Mouse (Mus musculus) limb, embryonic 14.5 days (tissue): ENCODE measurements around the gene Rap1gds1. TPM values are rescaled to one million over a fixed set of nuclear protein-coding genes. Genes with fewer than 3 reads are reported as not detected.

ENCODE experiments used
- ATAC-seq: fragments of 200-750 bp; cut with Nextera tagmentation; 2 replicates; pipeline ENCODE4 v1.8.0; 2017; ENCODE audit warnings: low read depth, moderate number of reproducible peaks, moderate TSS enrichment; ENCODE audit not compliant: low FRiP score
- DNase-seq: peaks from one replicate; pipeline ENCODE4 v3.0.0-alpha.2; 2015; ENCODE audit warnings: low spot score
- H3K27ac ChIP-seq: fragments of 300-500 bp; sonication (generic); replicated peaks from 2 replicates; pipeline ENCODE4 v1.5.1; 2014; ENCODE audit warnings: low read depth, mild to moderate bottlenecking, low read length, moderate library complexity, mixed read lengths
- H3K27me3 ChIP-seq: fragments of 300-500 bp; sonication (generic); 2 replicates; pipeline ENCODE4 v1.6.1; 2014; ENCODE audit warnings: low read length, mixed read lengths; ENCODE audit not compliant: control insufficient read depth, insufficient read depth
- H3K36me3 ChIP-seq: fragments of 300-500 bp; sonication (generic); 2 replicates; pipeline ENCODE4 v1.6.1; 2014; ENCODE audit warnings: mild to moderate bottlenecking, low read length, moderate library complexity, mixed read lengths; ENCODE audit not compliant: control insufficient read depth, insufficient read depth
- H3K4me1 ChIP-seq: fragments of 300-500 bp; sonication (generic); 2 replicates; pipeline ENCODE4 v1.6.1; 2014; ENCODE audit warnings: antibody characterized with exemption, low read length, mixed read lengths; ENCODE audit not compliant: control insufficient read depth, insufficient read depth
- H3K4me2 ChIP-seq: fragments of 300-500 bp; sonication (generic); replicated peaks from 2 replicates; pipeline ENCODE4 v1.6.1; 2014; ENCODE audit warnings: low read depth, mild to moderate bottlenecking, low read length, moderate library complexity; ENCODE audit not compliant: severe bottlenecking
- H3K4me3 ChIP-seq: fragments of 300-500 bp; sonication (generic); replicated peaks from 2 replicates; pipeline ENCODE4 v1.5.1; 2014; ENCODE audit warnings: low read length
- H3K9ac ChIP-seq: fragments of 300-500 bp; sonication (generic); 2 replicates; pipeline ENCODE4 v1.6.1; 2014; ENCODE audit warnings: mild to moderate bottlenecking, low read depth, low read length, moderate library complexity; ENCODE audit not compliant: severe bottlenecking
- H3K9me3 ChIP-seq: fragments of 300-500 bp; sonication (generic); 2 replicates; pipeline ENCODE4 v1.6.1; 2016; ENCODE audit warnings: low read length; ENCODE audit not compliant: control insufficient read depth
- POLR2A ChIP-seq: fragments of 200-500 bp; IDR thresholded peaks from 2 replicates; pipeline ENCODE4 v1.8.0; 2012; ENCODE audit warnings: inconsistent platforms, mild to moderate bottlenecking, moderate library complexity, borderline replicate concordance; ENCODE audit not compliant: insufficient read depth, insufficient read length; ENCODE audit errors: extremely low read depth
- WGBS: fragments of 180-500 bp; shearing (Covaris S2); extraction: QIAGEN DNeasy Blood & Tissue Kit; methylation state at CpG from one replicate; pipeline ENCODE4 v1.1.7; 2014; 5-methylcytosine and 5-hydroxymethylcytosine counted together
- polyA plus RNA-seq, 2 experiments: library from polyadenylated mRNA; depleted of rRNA in 1 of 2; stranded (reverse) in 1 of 2; unstranded in 1 of 2; fragments of >200 nt; fragmentation: Nextera tagmentation in 1 of 2; extraction: Ambion mirVana in 1 of 2; gene quantifications; 2 replicates each; pipeline versions ENCODE4 v1.2.1 to v1.2.3; 2012 to 2014

Rap1gds1 gene
- polyA plus RNA-seq, 2 experiments = 32.2 to 48.7 TPM

GRCm38 (mm10) chr3:138926161-138926560 lies 148.8 kb downstream of the Rap1gds1 start:
- TF ChIP-seq POLR2A = no peak
- Histone ChIP-seq H3K9ac (no peak overlapping the region), H3K36me3 (peaks cover 20% of the 10 kb centered on the region), H3K9me3 (no peaks in the 10 kb centered on the region), H3K27ac (no peak overlapping the region), H3K4me1 (no peaks in the 10 kb centered on the region), H3K4me2 (no peak overlapping the region), H3K4me3 (no peak overlapping the region), H3K27me3 (no peaks in the 10 kb centered on the region)
- ATAC-seq = no peak
- no peak for DNase-seq
- WGBS = 90% methylated on average over 8 of the region's 8 CpGs

- Histone ChIP-seq H3K9me3 (no peaks in the 10 kb centered on the region), H3K27me3 (no peaks in the 10 kb centered on the region), H3K27ac (no peak overlapping the region), H3K4me1 (peaks cover 5% of the 10 kb centered on the region; the same call in 1 of the 2 replicates), H3K4me3 (no peak overlapping the region), H3K9ac (no peak overlapping the region), H3K4me2 (no peak overlapping the region), H3K36me3 (no peaks in the 10 kb centered on the region)
- 94% methylated on average over 4 of the region's 4 CpGs for WGBS
- TF ChIP-seq POLR2A = no peak
- DNase-seq (no peak), ATAC-seq (no peak)
Observed at GRCm38 (mm10) chr3:138918241-138918640, 156.8 kb downstream of the Rap1gds1 start.

DNA sequence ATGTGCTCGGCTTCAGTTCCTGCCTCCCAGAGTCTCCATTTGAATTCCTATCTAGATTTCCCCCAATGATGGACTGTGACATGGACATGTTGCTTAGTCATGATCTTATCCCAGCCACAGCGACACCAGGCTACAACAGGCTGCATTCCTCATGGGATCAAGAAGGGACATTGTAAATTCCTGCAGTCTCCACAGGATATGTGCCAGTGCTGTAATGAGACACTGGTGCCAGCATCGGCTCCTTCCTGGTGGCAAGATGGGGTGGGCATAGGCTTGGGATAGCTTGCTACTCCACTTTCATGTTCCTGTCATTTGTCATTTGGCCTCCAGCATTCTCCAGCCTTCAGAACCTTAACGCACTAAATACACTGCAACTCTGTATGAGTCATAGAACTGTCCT lies 158.0 kb downstream of the Rap1gds1 start:
- no peak for DNase-seq
- Histone ChIP-seq H3K36me3 (no peaks in the 10 kb centered on the region), H3K4me3 (no peak overlapping the region), H3K9ac (no peak overlapping the region), H3K9me3 (no peaks in the 10 kb centered on the region), H3K27me3 (no peaks in the 10 kb centered on the region), H3K27ac (no peak overlapping the region), H3K4me2 (no peak overlapping the region), H3K4me1 (peaks cover 5% of the 10 kb centered on the region; the same call in 1 of the 2 replicates)
- TF ChIP-seq POLR2A = no peak
- no peak for ATAC-seq
- WGBS = 75% methylated on average over 4 of the region's 4 CpGs

DNA sequence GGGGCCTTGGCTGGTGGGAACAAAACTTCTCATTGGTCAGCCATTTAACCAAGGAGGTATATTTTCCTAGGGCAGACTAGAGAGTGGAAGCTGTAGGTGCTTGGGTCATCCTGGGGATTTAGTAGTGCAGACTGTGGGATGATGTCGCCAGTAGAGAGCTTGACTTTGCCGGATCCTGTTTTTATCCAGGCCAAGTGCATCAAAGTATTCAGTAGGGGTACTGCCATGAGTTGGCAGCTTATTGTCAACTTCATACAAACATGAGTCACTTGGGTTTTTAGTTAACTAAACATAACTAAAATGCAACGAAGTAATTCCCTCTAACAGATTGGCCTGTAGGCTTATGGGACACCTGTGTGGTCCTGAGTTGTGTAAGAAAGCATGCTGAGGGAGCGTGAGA lies 158.4 kb downstream of the Rap1gds1 start:
- no peak for DNase-seq
- H3K4me3 ChIP-seq = no peak overlapping the region
- no peak overlapping the region for H3K9ac ChIP-seq
- H3K27ac ChIP-seq = no peak overlapping the region
- no peak overlapping the region for H3K4me2 ChIP-seq
- no peaks in the 10 kb centered on the region for H3K36me3 ChIP-seq
- no peaks in the 10 kb centered on the region for H3K27me3 ChIP-seq
- TF ChIP-seq POLR2A = no peak
- peaks cover 5% of the 10 kb centered on the region; the same call in 1 of the 2 replicates for H3K4me1 ChIP-seq
- 86% methylated on average over 4 of the region's 4 CpGs for WGBS
- no peak for ATAC-seq
- H3K9me3 ChIP-seq = no peaks in the 10 kb centered on the region

DNA sequence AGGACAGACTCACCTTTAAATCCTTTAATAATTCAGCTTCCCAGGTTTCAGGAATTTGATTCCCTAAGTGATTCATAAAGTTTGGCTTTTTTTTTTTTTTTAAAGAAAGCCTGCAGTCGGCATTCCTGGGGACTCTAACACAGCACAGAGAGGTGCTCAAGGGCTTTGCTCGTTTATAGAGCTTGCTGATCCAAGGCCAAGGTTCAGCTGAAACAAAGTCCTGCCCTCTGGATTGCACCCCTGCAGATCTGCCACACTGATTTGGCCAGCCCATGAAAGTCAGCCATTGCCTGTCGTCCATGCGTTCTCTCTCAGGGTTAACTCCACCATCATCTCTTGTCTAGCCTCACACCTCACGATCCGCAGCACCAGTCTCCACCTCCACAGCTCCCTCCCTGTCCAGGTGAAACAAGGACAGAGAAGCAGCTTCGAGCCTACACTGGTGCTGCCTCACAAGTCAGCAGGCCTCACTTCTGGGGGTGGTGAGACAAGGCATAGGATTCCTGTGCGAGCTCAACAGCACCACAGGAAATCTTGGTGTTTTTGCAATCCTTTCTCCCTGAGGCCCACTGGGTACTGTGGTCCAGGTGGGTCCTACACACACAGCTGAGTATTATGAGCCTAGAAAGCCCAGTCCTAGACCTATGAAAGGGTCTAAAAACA lies 160.2 kb downstream of the Rap1gds1 start:
- DNase-seq = no peak
- Histone ChIP-seq H3K9ac (0 out of 2 replicates have a peak overlapping the region, but pooled peaks have one; percentile 16), H3K36me3 (no peaks in the 10 kb centered on the region), H3K4me2 (no peak overlapping the region), H3K9me3 (no peaks in the 10 kb centered on the region), H3K27me3 (no peaks in the 10 kb centered on the region), H3K27ac (no peak overlapping the region), H3K4me1 (peaks cover 5% of the 10 kb centered on the region; the same call in 1 of the 2 replicates), H3K4me3 (no peak overlapping the region)
- ATAC-seq = no peak
- TF ChIP-seq POLR2A = no peak
- WGBS = 37% methylated on average over 8 of the region's 8 CpGs
